Mouse (Mus musculus) cortical plate, adult 2 months (tissue): ENCODE measurements at regions not wholly inside any gene's neighbourhood (a gene's known extent, or its start where the extent isn't known, plus 50 kb on each side); places are given as distances from the start of the nearest gene placed in this dataset.

Experiments
- H3K27ac ChIP-seq: fragments of 200-500 bp; 2 replicates; pipeline ENCODE4 v1.5.1; 2012; ENCODE audit warnings: low read length, control low read depth, inconsistent platforms; ENCODE audit not compliant: insufficient read depth
- H3K4me1 ChIP-seq: fragments of 200-500 bp; 2 replicates; pipeline ENCODE4 v1.6.1; 2011; ENCODE audit warnings: low read length; ENCODE audit not compliant: control insufficient read depth, insufficient read depth
- H3K4me3 ChIP-seq: fragments of 200-500 bp; 2 replicates; pipeline ENCODE4 v1.5.1; 2011; ENCODE audit warnings: mild to moderate bottlenecking, low read length, control low read depth; ENCODE audit not compliant: insufficient read depth
- CTCF ChIP-seq: fragments of 200-500 bp; IDR thresholded peaks from 2 replicates; pipeline ENCODE4 v1.5.1; 2011; ENCODE audit warnings: mild to moderate bottlenecking, control low read depth, low read length; ENCODE audit not compliant: insufficient read depth; ENCODE audit errors: extremely low read depth
- POLR2A ChIP-seq: fragments of 200-500 bp; IDR thresholded peaks from 2 replicates; pipeline ENCODE4 v1.6.1; 2011; ENCODE audit warnings: mild to moderate bottlenecking, low read length, control low read depth; ENCODE audit not compliant: insufficient read depth; ENCODE audit errors: extremely low read depth

- H3K4me1 ChIP-seq, result no peaks in the 10 kb centered on the region; the same call in 1 of the 2 replicates
- no peak for TF ChIP-seq CTCF
- TF ChIP-seq POLR2A, result no peak
- H3K4me3 ChIP-seq, result no peak overlapping the region
- no peak overlapping the region for H3K27ac ChIP-seq
Observed at GRCm38 (mm10) chr10:70740095-70740494, 84.3 kb upstream of the Phyhipl start.

- Histone ChIP-seq H3K4me1 (no peaks in the 10 kb centered on the region; the same call in 1 of the 2 replicates), H3K4me3 (no peak overlapping the region), H3K27ac (0 out of 2 replicates have a peak overlapping the region, but pooled peaks have one; percentile 37)
- no peak for TF ChIP-seq CTCF
- no peak for TF ChIP-seq POLR2A
Observed at GRCm38 (mm10) chr10:70739348-70739966, 83.7 kb upstream of the Phyhipl start.

DNA sequence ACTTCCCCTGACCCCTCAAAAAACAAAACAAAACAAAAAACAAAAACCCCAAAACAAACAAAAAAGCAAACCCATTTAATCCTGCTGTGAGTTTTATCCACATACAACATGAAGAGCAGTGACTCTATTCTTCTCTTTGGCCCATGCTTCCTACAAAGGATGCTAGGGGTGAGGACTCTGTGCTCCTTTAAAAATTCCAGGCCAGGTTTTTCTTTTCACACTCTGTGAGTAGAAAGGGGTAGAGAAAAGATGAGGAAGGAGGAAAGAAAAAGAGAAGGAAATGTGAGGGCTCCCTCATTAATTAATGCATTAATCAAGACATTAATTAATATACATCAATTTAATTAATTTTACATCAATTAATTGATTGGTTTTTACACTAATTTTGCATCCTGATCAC is 82.9 kb upstream of the Phyhipl start:
- TF ChIP-seq POLR2A (no peak), CTCF (no peak)
- H3K27ac ChIP-seq, result no peak overlapping the region

GRCm38 (mm10) chr10:70733956-70734355 is 78.2 kb upstream of the Phyhipl start:
- H3K4me1 ChIP-seq, result peaks cover 2% of the 10 kb centered on the region; the same call in 1 of the 2 replicates
- no peak overlapping the region for H3K27ac ChIP-seq
- no peak overlapping the region for H3K4me3 ChIP-seq
- TF ChIP-seq POLR2A (no peak), CTCF (no peak)

More for the DNA sequence above, 82.9 kb upstream of the Phyhipl start:
- Histone ChIP-seq H3K4me1 (no peaks in the 10 kb centered on the region; the same call in 1 of the 2 replicates), H3K4me3 (no peak overlapping the region)

DNA sequence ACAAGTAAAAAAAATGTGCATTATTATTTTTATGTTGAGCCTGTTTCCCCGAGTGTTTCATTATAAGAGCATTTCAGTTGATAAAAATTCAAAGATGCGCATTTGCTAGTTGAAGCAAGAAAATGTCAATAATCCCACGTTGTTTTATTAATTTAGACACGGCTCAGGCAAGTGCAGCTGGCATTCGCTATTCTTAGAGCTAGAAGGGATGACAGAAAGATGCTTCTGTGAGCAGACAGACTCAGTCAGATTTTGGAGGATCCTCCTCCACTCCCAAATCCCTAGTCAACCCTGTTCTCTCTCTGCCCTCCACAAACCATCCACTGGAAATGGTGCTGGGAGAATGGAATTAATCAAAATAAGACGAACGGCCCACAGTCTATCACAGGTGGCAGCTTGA is 77.7 kb upstream of the Phyhipl start:
- TF ChIP-seq CTCF, result no peak
- TF ChIP-seq POLR2A, result no peak
- peaks cover 2% of the 10 kb centered on the region; the same call in 1 of the 2 replicates for H3K4me1 ChIP-seq
- H3K4me3 ChIP-seq, result no peak overlapping the region
- H3K27ac ChIP-seq, result 0 out of 2 replicates have a peak overlapping the region, but pooled peaks have one; percentile 21

DNA sequence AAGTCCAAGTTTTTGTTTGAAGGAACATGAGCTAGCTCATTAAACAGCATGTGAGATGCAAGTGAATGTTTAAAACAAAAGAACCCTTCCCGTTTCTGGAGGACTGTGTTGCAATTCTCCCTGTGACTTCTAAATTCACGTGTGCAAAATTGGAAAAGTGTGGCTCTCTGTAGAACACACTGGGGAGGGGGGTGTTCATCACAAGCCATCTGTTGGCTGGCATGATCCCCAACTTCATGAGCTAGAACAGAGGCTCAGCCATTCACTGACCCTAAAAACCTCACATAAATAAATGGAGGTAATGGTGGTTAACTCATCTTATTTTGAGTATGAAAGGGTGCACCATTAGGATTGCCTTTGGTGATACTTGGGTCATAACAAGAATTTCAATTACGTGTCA is 69.3 kb upstream of the Phyhipl start:
- Histone ChIP-seq H3K4me1 (no peaks in the 10 kb centered on the region), H3K4me3 (no peak overlapping the region), H3K27ac (no peak overlapping the region)
- TF ChIP-seq CTCF, result no peak

- H3K4me1 ChIP-seq, result no peaks in the 10 kb centered on the region; the same call in 1 of the 2 replicates
- no peak overlapping the region for H3K27ac ChIP-seq
- no peak for TF ChIP-seq POLR2A
- no peak for TF ChIP-seq CTCF
- no peak overlapping the region for H3K4me3 ChIP-seq
Observed at GRCm38 (mm10) chr10:70722783-70723182, 67.0 kb upstream of the Phyhipl start.

DNA sequence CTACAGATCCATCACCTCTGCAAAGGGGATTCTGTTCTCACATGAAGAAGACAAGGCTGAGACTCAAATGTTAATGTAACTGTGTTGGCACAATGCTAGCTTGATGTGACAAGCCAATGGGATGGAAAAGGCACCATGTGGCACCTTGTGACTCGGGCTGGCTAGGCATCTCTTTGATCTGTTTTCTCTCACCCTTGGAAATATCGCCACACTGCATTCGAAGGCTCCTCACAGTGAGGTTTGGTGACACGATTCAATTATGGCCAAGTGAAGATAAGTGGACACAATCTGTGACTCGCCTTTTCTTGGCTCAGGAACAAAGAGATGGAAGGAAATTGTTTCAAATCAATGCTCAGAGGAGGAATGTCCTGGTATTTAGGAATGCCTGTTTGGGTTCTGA is 66.6 kb upstream of the Phyhipl start:
- Histone ChIP-seq H3K27ac (no peak overlapping the region), H3K4me3 (no peak overlapping the region), H3K4me1 (no peaks in the 10 kb centered on the region; the same call in 1 of the 2 replicates)
- TF ChIP-seq POLR2A, result no peak
- no peak for TF ChIP-seq CTCF

DNA sequence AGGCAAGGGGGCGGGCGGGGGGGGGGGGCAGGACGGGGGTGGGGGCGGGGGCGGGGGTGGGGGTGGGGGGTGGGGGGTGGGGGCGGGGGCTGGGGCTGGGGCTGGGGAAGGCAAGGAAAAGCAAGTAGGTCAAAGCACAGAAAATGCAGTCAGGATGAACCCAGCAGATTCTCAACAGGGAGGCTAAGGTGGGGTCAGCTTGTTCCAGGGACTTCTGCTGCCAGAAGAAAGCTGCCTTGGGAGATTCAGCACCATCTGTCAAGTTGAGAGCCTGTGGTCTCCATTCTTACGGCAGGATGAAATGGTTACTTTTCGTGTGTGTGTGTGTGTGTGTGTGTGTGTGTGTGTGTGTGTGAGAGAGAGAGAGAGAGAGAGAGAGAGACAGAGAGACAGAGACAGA is 61.7 kb upstream of the Phyhipl start:
- H3K4me1 ChIP-seq, result peaks cover 2% of the 10 kb centered on the region
- peak overlapping the region; percentile 98 for H3K27ac ChIP-seq
- H3K4me3 ChIP-seq, result peak overlapping the region; percentile 5; the same call in 1 of the 2 replicates
- TF ChIP-seq CTCF (no peak), POLR2A (no peak)

GRCm38 (mm10) chr10:70717025-70717424 is 61.3 kb upstream of the Phyhipl start:
- Histone ChIP-seq H3K4me3 (no peak overlapping the region), H3K4me1 (peaks cover 2% of the 10 kb centered on the region), H3K27ac (peak overlapping the region; percentile 93; the same call in 1 of the 2 replicates)
- TF ChIP-seq POLR2A, result no peak
- no peak for TF ChIP-seq CTCF

DNA sequence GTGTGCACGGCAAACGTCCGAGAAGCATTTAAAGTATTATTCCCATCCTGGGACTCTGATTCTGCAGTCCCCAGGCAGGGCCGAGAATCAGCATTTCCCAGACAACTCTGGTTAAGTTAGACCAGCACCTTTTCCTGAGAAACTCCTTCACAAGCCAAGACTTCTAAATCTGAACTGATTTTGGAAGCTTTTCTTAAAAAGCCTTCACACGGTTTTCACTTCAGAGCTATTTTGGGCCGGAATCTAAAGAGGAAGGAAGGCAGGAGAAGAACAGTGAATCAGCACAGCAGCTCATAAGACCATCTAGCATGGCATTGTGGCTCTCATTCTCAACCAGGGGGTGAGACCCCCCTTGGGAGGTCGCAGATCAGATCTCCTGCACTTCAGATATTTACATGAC is 57.5 kb upstream of the Phyhipl start:
- no peak overlapping the region; the same call in 1 of the 2 replicates for H3K27ac ChIP-seq
- TF ChIP-seq CTCF (no peak), POLR2A (no peak)

More for the DNA sequence above, 57.5 kb upstream of the Phyhipl start:
- H3K4me1 ChIP-seq, result peaks cover 2% of the 10 kb centered on the region
- no peak overlapping the region for H3K4me3 ChIP-seq
